Mouse (Mus musculus): Measurements from ENCODE around the gene Gm32742. TPM values are rescaled to one million over a fixed set of nuclear protein-coding genes. Genes with fewer than 3 reads are reported as not detected.

Gm32742 gene
- 0.06 to 0.09 TPM (median 0.06 TPM) in 3 of 4 replicates, not detected in the other for total RNA-seq (2023; ENCODE audit: inconsistent age)

DNA sequence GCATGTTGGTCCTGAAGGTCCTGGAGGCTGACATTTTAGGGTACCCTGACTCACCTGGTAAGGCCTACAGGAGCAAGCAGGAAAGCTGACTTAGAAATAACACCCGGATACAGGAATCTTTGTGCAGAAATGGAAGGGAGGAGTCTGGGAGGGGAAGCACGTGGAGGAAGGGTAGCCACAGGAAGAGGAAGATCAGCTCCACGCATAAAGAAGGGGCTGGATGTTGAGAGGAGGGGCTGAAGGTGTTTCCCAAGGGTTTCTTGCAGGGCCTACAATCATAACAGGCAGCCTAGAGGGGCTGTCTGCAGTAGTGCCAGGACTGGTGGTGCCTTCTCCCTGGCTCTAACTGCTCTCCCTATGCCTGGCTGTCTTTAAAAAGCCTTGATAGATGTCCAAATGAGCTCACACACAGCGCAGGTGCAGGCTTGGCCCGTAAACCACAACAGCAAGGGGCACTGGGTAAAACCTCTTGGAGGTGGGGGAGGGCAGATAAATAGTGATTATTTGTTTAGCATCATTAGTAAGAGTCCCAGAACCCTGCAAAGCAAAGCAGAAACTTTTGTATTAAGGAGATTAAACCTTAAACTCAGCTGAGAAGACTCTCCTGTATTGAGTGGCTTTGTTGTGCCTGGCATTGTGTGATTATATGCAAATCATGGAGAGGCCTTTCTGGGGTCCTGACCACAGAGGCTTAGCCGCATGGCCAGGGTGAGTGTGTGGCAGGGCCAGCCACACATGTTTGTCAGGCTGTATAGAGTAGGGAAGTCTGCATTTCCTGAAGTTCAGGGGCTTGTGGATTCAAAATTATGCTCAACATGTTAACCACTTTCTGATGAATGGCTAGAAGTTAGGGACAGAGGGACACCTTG lies at the start of gene Gm32742:
Gene Gm32742, minus strand, starts transcription at position 206 of the 869 bp plus-strand sequence.

DNA sequence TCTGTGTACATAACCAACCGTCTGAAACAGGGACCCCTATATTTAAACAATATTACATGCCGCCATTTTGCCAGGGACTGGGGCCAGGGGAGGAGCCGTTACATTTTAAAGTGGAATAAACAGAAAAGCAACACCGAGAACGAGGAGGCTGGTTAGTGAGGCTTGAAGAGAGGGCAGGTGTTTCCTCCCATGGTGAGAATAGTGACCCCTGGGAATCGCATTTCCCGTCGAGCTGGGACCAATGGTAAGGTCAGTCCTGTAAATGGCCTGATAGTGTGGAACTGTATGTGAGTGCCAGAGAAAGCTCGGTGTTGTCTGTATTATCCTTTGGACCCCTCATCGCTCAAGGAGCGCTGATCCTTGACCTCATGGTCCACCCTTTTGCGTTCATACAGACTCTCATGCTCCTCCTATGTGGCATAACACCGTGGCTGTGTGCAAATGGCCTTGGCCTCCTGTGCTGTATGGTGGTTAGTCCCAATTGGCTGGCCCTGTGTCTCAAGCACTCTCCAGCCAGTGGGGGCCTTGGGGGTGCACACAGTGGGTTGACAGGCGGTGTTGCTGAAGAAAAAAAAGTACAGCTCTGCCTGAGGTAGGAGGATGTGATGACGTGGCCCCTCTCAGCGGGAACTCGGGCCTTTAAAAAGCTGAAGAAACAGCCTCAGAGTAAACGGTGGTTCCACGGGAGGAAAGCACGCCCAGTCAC lies 47.9 kb upstream of the Gm32742 start, which contains the start of gene Pou2af1:
Gene Pou2af1, plus strand, starts transcription at position 686 of the 706 bp plus-strand sequence.

DNA sequence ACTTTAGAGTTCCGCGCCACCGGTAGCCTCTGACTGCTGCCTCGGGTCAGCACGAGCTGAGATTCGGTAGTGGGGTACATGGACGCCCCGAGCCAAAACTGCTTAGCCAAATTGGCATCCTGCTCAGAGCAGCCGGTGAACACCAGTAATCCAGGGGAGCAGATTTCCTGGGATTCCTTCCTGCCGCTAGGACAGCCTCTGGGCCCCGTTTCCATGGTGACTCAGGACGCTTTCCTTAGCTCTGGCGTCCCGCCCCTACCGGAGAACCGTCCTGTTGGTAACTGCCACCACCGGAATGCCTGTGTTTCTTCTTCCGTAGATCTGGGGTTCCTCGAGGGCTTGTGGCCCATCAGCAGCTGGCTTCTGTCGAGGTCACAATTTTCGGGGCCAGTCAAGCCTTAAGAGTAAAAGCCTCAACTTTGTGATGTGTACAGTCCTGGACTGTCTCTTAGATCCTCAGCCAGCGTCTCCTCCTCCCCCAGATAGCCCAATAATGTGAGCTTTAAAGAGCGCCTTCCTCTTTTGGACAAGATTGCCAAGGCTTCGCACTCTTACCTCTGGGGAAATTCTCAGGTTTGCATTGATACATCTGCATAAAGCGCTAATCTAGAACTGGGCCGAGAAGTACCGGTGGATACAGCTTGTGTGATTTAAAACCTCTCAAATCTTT lies 63.4 kb downstream of the Gm32742 start, which contains the start of gene 4833427G06Rik:
Gene 4833427G06Rik, minus strand, starts transcription at position 323 of the 670 bp plus-strand sequence.

Other genes with a start within 250 kb of the Gm32742 start
- 28.2 to 38.2 TPM (median 33.3 TPM) in 4 replicates for gene Sik2, start 156.4 kb downstream of the Gm32742 start, total RNA-seq (2023; ENCODE audit: inconsistent age)
- not detected in 4 replicates for gene Btg4, start 104.6 kb downstream of the Gm32742 start, total RNA-seq (2023; ENCODE audit: inconsistent age)
- gene Layn, start 88.4 kb downstream of the Gm32742 start, total RNA-seq (2023; ENCODE audit: inconsistent age), result not detected in 4 replicates
- gene 4833427G06Rik, start 63.4 kb downstream of the Gm32742 start, total RNA-seq (2023; ENCODE audit: inconsistent age), result not detected in 4 replicates
- gene Pou2af1, start 48.2 kb upstream of the Gm32742 start, total RNA-seq (2023; ENCODE audit: inconsistent age), result 376 to 438 TPM (median 413 TPM) in 4 replicates
- gene Colca2, start 113.1 kb upstream of the Gm32742 start, total RNA-seq (2023; ENCODE audit: inconsistent age), result not detected in 4 replicates
- 0.78 to 1.5 TPM (median 0.92 TPM) in 4 replicates for gene 1810046K07Rik, start 163.4 kb upstream of the Gm32742 start, total RNA-seq (2023; ENCODE audit: inconsistent age)